Mouse (Mus musculus) heart, adult 2 months (tissue): ENCODE measurements at regions not wholly inside any gene's neighbourhood (a gene's known extent, or its start where the extent isn't known, plus 50 kb on each side); places are given as distances from the start of the nearest gene placed in this dataset.

Experiments
- DNase-seq, 2 experiments: peaks; one replicate each; pipeline ENCODE4 v3.0.0; 2021
- H3K27ac ChIP-seq: fragments of 200-600 bp; 2 replicates; pipeline ENCODE4 v1.8.1; 2022
- H3K27me3 ChIP-seq: fragments of 200-500 bp; 2 replicates; pipeline ENCODE4 v1.6.1; 2012; ENCODE audit warnings: mild to moderate bottlenecking, low read length, inconsistent platforms, mixed read lengths; ENCODE audit not compliant: control insufficient read depth, insufficient read depth
- H3K36me3 ChIP-seq: fragments of 200-500 bp; 2 replicates; pipeline ENCODE4 v1.6.1; 2012; ENCODE audit warnings: low read length, inconsistent platforms; ENCODE audit not compliant: control insufficient read depth, insufficient read depth
- H3K4me1 ChIP-seq: fragments of 200-500 bp; 2 replicates; pipeline ENCODE4 v1.6.1; 2011; ENCODE audit warnings: low read length; ENCODE audit not compliant: control insufficient read depth, insufficient read depth
- H3K4me3 ChIP-seq: fragments of 200-600 bp; 2 replicates; pipeline ENCODE4 v1.8.1; 2022
- H3K79me2 ChIP-seq: fragments of 200-500 bp; replicated peaks from 2 replicates; pipeline ENCODE4 v1.6.1; 2012; ENCODE audit warnings: mild to moderate bottlenecking, inconsistent platforms, low read length, moderate library complexity, mixed read lengths; ENCODE audit not compliant: control insufficient read depth, insufficient read depth
- H3K9ac ChIP-seq: fragments of 200-500 bp; 2 replicates; pipeline ENCODE4 v1.6.1; 2012; ENCODE audit warnings: low read depth, mild to moderate bottlenecking, control low read depth, inconsistent platforms, low read length, mixed read lengths
- CTCF ChIP-seq: fragments of 200-600 bp; IDR thresholded peaks from 2 replicates; pipeline ENCODE4 v1.8.1; 2022; ENCODE audit warnings: antibody characterized with exemption, mild to moderate bottlenecking, moderate library complexity
- EP300 ChIP-seq: fragments of 200-500 bp; IDR thresholded peaks from 2 replicates; pipeline ENCODE4 v1.6.1; 2011; ENCODE audit warnings: low read depth, low read length, control low read depth; ENCODE audit not compliant: insufficient read depth
- POLR2A ChIP-seq: fragments of 200-500 bp; IDR thresholded peaks from 2 replicates; pipeline ENCODE4 v1.6.1; 2011; ENCODE audit warnings: mild to moderate bottlenecking, low read depth, low read length, control low read depth; ENCODE audit not compliant: insufficient read depth
- intact Hi-C: fragments of 180-260 bp; cut with DNase I; formaldehyde crosslinking; loops from one replicate; pipeline ENCODE4 v1.15.1; 2025

- no peak overlapping the region for H3K4me3 ChIP-seq
- no peak for DNase-seq
These were observed 589.6 kb upstream of the Vrk2 start for GRCm38 (mm10) chr11:27183422-27183821.

DNA sequence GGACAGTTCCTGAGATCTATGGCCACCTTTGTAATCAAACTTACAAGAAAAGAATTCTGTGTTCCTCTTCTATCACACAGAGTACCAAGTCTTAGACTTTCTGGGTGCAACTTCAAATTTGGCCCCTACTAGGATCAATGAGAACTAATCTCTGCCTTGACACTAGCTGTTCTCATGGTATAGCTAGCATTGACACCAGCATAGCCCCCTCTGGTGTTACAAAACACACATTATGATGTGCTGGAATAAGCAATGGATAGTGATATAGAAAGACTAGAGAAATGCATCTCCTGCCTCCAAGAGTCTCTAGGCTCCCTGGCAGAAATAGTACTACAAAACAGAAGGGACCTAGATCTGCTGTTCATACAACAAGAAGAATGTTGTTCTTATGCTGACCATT is 566.6 kb upstream of the Vrk2 start:
- TF ChIP-seq EP300: no peak
- no peak for TF ChIP-seq CTCF
- no peak for TF ChIP-seq POLR2A
- DNase-seq: no peak
- no peaks in the 10 kb centered on the region for H3K4me1 ChIP-seq
- no peaks in the 10 kb centered on the region for H3K27me3 ChIP-seq
- no peak overlapping the region for H3K27ac ChIP-seq
- no peaks in the 10 kb centered on the region for H3K36me3 ChIP-seq
- H3K9ac ChIP-seq: no peak overlapping the region
- H3K79me2 ChIP-seq: no peaks in the 10 kb centered on the region
- H3K4me3 ChIP-seq: no peak overlapping the region
- intact Hi-C loops: no loop called here

More at GRCm38 (mm10) chr11:27183422-27183821, 589.6 kb upstream of the Vrk2 start:
- H3K36me3 ChIP-seq: no peaks in the 10 kb centered on the region
- intact Hi-C loops: no loop called here
- no peaks in the 10 kb centered on the region for H3K27me3 ChIP-seq
- H3K79me2 ChIP-seq: no peaks in the 10 kb centered on the region
- H3K4me1 ChIP-seq: no peaks in the 10 kb centered on the region
- H3K27ac ChIP-seq: no peak overlapping the region
- TF ChIP-seq CTCF (no peak), POLR2A (no peak), EP300 (no peak)
- H3K9ac ChIP-seq: no peak overlapping the region
